Mouse (Mus musculus) lung, adult 2 months (tissue): ENCODE measurements around the gene Ctxn1.

Source experiments
- CTCF ChIP-seq: fragments of 200-500 bp; IDR thresholded peaks from 2 replicates; pipeline ENCODE4 v1.5.1; 2011; ENCODE audit warnings: mild to moderate bottlenecking, low read length, control low read depth; ENCODE audit not compliant: insufficient read depth
- POLR2A ChIP-seq: fragments of 200-500 bp; IDR thresholded peaks from 2 replicates; pipeline ENCODE4 v1.6.1; 2011; ENCODE audit warnings: low read depth, mild to moderate bottlenecking, control low read depth, low read length, borderline replicate concordance; ENCODE audit errors: extremely low read depth

DNA sequence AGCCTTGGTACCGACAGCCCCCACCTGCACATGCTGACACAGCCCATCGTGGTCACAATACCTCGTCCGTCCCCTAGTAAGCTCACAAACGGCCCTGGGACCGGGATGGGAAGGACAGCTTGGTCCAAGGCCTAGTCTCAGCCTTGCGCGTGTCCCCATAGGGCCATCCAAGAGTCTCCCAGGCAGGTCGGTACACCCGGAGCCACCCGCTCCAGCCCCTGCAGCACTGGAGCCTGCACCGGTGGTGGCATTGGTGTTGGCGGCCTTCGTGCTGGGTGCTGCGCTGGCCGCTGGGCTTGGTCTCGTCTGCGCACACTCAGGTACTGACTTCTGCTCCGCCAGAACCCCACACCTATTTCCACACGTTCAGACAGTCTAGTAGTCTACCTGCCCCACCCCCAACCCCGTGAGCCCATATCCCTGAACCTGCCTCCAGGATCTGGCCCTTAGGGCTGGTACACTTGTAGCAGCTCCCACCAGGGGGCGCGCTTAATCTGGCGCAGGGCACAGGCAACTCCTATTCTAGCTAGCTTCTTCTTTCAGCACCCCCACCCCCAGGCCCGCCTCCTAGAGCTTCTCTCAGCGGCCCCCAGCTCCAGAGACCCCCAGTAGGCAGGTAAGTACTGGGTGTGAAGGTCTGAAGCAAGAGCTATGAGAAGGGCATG lies 8.6 kb downstream of the Ctxn1 start:
- TF ChIP-seq CTCF (peak; percentile 78), POLR2A (no peak)
